Mouse (Mus musculus): ENCODE data around the gene Zfp994.
"Not testable (repeated sequence)": the region's sequence is repeated elsewhere in the genome, so short reads cannot be mapped to it uniquely, and the experiment has no call there.

GRCm38 (mm10) chr17:22165304-22165703, 60.1 kb downstream of the Zfp994 start:
- not testable (repeated sequence) for TF ChIP-seq CTCF, EP300 (IDR thresholded peaks at IDR 0.05; ENCODE audit: low read depth)
